Mouse (Mus musculus): ENCODE results near the gene Dytn.

- TF ChIP-seq CTCF (conservative IDR thresholded peaks at IDR 0.05; ENCODE audit: insufficient read depth, insufficient read length, low read depth, low read length), result no peak
- TF ChIP-seq POLR2A (IDR thresholded peaks at IDR 0.05; ENCODE audit: low read depth, low read length), result no peak
These were observed 46.8 kb downstream of the Dytn start for GRCm38 (mm10) chr1:63639921-63640320.

Data from kidney, adult 2 months (tissue).